Mouse (Mus musculus): Measurements from ENCODE around the gene Khdrbs1. TPM values are rescaled to one million over a fixed set of nuclear protein-coding genes. Genes with fewer than 3 reads are reported as not detected.
"Not testable (repeated sequence)": the region's sequence is repeated elsewhere in the genome, so short reads cannot be mapped to it uniquely, and the experiment has no call there.

The Khdrbs1 gene
- polyA plus RNA-seq, 1 experiment = 61.6 TPM

DNA sequence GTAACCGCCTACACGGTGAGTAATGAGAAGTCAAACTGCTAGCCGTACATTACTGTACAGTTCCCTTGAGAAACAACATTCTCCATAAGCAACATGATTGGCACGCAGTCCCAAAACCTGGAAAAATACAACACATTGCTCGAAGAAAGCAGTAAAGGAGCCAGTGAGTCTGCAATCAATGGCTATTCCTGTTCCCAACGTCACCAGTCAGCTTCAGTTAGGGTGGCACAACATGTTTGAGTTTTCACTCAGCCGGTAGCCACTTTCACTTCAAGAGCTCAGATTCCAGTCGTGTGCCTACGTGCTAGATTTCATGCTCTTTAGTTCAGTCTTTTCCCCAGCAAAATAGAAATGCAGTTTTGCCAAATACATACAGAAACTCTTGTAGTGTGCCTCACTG lies 25.8 kb downstream of the Khdrbs1 start:
- Histone ChIP-seq H3ac (ENCODE audit: control insufficient read depth, insufficient read length, low read depth) (no peak overlapping the region), H3K4me3 (ENCODE audit: insufficient read depth, poor library complexity, severe bottlenecking) (no peak overlapping the region), H3K79me3 (ENCODE audit: low read depth) (peaks cover 2% of the 10 kb centered on the region), H3K27me3 (ENCODE audit: control insufficient read depth, insufficient read depth, insufficient read length) (no peaks in the 10 kb centered on the region), H3K36me3 (ENCODE audit: control insufficient read depth, insufficient read depth) (peaks cover 86% of the 10 kb centered on the region), H3K79me2 (ENCODE audit: control insufficient read depth, insufficient read depth) (peaks cover 10% of the 10 kb centered on the region)
- TF ChIP-seq FOSL1 (IDR thresholded peaks at IDR 0.05; ENCODE audit: insufficient read depth, low read length, poor library complexity, severe bottlenecking) (no peak), MYOD1 (IDR thresholded peaks at IDR 0.05; ENCODE audit: control insufficient read depth, insufficient read length, low read depth) (no peak), MYOG (IDR thresholded peaks at IDR 0.05; ENCODE audit: control insufficient read depth, extremely low read depth, insufficient read length) (no peak), CEBPB (IDR thresholded peaks at IDR 0.05; ENCODE audit: low read depth) (no peak), CTCF (IDR thresholded peaks at IDR 0.05; ENCODE audit: control insufficient read depth, insufficient read depth, insufficient read length) (no peak), MAX (IDR thresholded peaks at IDR 0.05) (no peak), USF1 (IDR thresholded peaks at IDR 0.05; ENCODE audit: low read depth) (no peak)

GRCm38 (mm10) chr4:129709486-129710129 lies 32.5 kb downstream of the Khdrbs1 start:
- no peak overlapping the region for H3ac ChIP-seq (ENCODE audit: control insufficient read depth, insufficient read length, low read depth)
- no peaks in the 10 kb centered on the region for H3K79me2 ChIP-seq (ENCODE audit: control insufficient read depth, insufficient read depth)
- H3K27me3 ChIP-seq (ENCODE audit: control insufficient read depth, insufficient read depth, insufficient read length) = no peaks in the 10 kb centered on the region
- H3K4me3 ChIP-seq (ENCODE audit: insufficient read depth, poor library complexity, severe bottlenecking) = no peak overlapping the region
- TF ChIP-seq FOSL1 (IDR thresholded peaks at IDR 0.05; ENCODE audit: insufficient read depth, low read length, poor library complexity, severe bottlenecking) (no peak), CTCF (IDR thresholded peaks at IDR 0.05; ENCODE audit: control insufficient read depth, insufficient read depth, insufficient read length) (no peak), MAX (IDR thresholded peaks at IDR 0.05) (no peak), MYOD1 (IDR thresholded peaks at IDR 0.05; ENCODE audit: control insufficient read depth, insufficient read length, low read depth) (no peak), CEBPB (IDR thresholded peaks at IDR 0.05; ENCODE audit: low read depth) (no peak), MYOG (IDR thresholded peaks at IDR 0.05; ENCODE audit: control insufficient read depth, extremely low read depth, insufficient read length) (no peak), USF1 (IDR thresholded peaks at IDR 0.05; ENCODE audit: low read depth) (no peak)
- H3K79me3 ChIP-seq (ENCODE audit: low read depth) = no peaks in the 10 kb centered on the region
- H3K36me3 ChIP-seq (ENCODE audit: control insufficient read depth, insufficient read depth) = peaks cover 91% of the 10 kb centered on the region

GRCm38 (mm10) chr4:129706750-129707149 lies 35.4 kb downstream of the Khdrbs1 start:
- H3K4me3 ChIP-seq (ENCODE audit: insufficient read depth, poor library complexity, severe bottlenecking) = no peak overlapping the region
- no peaks in the 10 kb centered on the region for H3K27me3 ChIP-seq (ENCODE audit: control insufficient read depth, insufficient read depth, insufficient read length)
- H3K79me3 ChIP-seq (ENCODE audit: low read depth) = no peaks in the 10 kb centered on the region
- TF ChIP-seq USF1 (IDR thresholded peaks at IDR 0.05; ENCODE audit: low read depth) (no peak), CTCF (IDR thresholded peaks at IDR 0.05; ENCODE audit: control insufficient read depth, insufficient read depth, insufficient read length) (no peak), FOSL1 (IDR thresholded peaks at IDR 0.05; ENCODE audit: insufficient read depth, low read length, poor library complexity, severe bottlenecking) (no peak), MYOG (IDR thresholded peaks at IDR 0.05; ENCODE audit: control insufficient read depth, extremely low read depth, insufficient read length) (no peak), MAX (IDR thresholded peaks at IDR 0.05) (no peak), MYOD1 (IDR thresholded peaks at IDR 0.05; ENCODE audit: control insufficient read depth, insufficient read length, low read depth) (no peak), CEBPB (IDR thresholded peaks at IDR 0.05; ENCODE audit: low read depth) (no peak)
- H3ac ChIP-seq (ENCODE audit: control insufficient read depth, insufficient read length, low read depth) = no peak overlapping the region
- H3K79me2 ChIP-seq (ENCODE audit: control insufficient read depth, insufficient read depth) = no peaks in the 10 kb centered on the region
- H3K36me3 ChIP-seq (ENCODE audit: control insufficient read depth, insufficient read depth) = peaks cover 78% of the 10 kb centered on the region

- Histone ChIP-seq H3K36me3 (ENCODE audit: control insufficient read depth, insufficient read depth) (peaks cover 40% of the 10 kb centered on the region), H3K27me3 (ENCODE audit: control insufficient read depth, insufficient read depth, insufficient read length) (no peaks in the 10 kb centered on the region), H3ac (ENCODE audit: control insufficient read depth, insufficient read length, low read depth) (no peak overlapping the region), H3K79me2 (ENCODE audit: control insufficient read depth, insufficient read depth) (no peaks in the 10 kb centered on the region), H3K79me3 (ENCODE audit: low read depth) (no peaks in the 10 kb centered on the region), H3K4me3 (ENCODE audit: insufficient read depth, poor library complexity, severe bottlenecking) (no peak overlapping the region)
- peak; percentile 62 for TF ChIP-seq MYOD1 (IDR thresholded peaks at IDR 0.05; ENCODE audit: control insufficient read depth, insufficient read length, low read depth)
- TF ChIP-seq MAX (IDR thresholded peaks at IDR 0.05) = no peak
Measured at GRCm38 (mm10) chr4:129702454-129702853, 39.6 kb downstream of the Khdrbs1 start.

DNA sequence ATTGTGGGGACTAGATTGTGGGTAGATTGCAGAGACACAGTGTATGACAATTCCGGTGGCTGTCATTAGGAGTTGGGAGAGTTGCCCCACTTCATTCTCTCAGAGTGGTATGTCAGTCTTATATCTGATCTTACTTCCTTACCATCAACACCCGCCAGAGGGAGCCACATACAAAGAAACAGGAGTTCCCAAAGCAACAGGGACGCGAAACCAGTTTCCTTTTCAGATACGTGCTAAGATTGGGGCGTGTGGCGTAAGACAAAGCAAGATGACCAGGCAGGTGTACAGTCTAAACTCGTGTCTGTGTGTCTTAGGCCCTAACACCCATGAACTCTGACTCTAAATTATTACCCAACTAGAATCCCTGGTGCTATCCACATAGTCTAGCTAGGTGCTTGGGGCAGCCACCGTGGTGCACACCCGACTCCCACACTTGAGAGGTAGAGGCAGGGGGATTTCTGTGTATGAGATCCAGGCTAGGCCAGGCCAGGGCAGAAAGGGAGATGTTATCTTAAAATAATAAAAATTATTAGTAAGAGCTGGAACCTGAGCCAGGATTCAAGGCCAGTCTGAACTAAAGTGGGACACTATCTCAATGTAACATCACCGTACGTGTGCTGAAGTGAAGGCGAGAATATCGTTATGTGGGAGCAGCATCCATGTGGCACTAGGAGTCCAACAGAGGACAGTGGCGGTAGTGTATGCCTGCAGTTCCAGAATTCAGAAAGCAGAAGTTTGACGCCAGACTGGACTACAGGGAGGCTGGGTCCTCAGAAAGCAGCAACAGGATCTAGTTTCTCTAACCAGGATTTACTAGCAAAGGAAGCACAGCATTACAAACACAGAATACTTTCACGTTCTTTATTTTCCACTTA lies 40.4 kb downstream of the Khdrbs1 start:
- peaks cover 32% of the 10 kb centered on the region for H3K36me3 ChIP-seq (ENCODE audit: control insufficient read depth, insufficient read depth)
- TF ChIP-seq CTCF (IDR thresholded peaks at IDR 0.05; ENCODE audit: control insufficient read depth, insufficient read depth, insufficient read length) (no peak), USF1 (IDR thresholded peaks at IDR 0.05; ENCODE audit: low read depth) (no peak), MYOG (IDR thresholded peaks at IDR 0.05; ENCODE audit: control insufficient read depth, extremely low read depth, insufficient read length) (no peak), MAX (IDR thresholded peaks at IDR 0.05) (no peak), CEBPB (IDR thresholded peaks at IDR 0.05; ENCODE audit: low read depth) (no peak), FOSL1 (IDR thresholded peaks at IDR 0.05; ENCODE audit: insufficient read depth, low read length, poor library complexity, severe bottlenecking) (no peak), MYOD1 (IDR thresholded peaks at IDR 0.05; ENCODE audit: control insufficient read depth, insufficient read length, low read depth) (no peak)

DNA sequence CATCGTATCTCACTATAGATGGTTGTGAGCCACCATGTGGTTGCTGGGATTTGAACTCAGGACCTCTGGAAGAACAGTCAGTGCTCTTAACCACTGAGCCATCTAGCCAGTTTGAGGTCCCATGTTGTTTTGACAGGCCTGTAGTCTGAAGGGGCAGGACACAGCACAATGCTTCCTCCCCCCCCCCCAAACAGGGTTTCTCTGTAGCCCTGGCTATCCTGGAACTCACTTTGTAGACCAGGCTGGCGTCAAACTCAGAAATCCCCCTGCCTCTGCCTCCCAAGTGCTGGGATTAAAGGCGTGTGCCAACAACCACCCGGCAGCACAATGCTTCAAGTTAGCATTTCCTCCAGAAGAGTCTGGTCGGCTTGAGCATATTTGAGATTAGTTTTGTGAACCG lies 41.4 kb downstream of the Khdrbs1 start:
- not testable (repeated sequence) for H3K4me3 ChIP-seq (ENCODE audit: insufficient read depth, poor library complexity, severe bottlenecking); H3K79me2 ChIP-seq (ENCODE audit: control insufficient read depth, insufficient read depth); H3K79me3 ChIP-seq (ENCODE audit: low read depth); H3K27me3 ChIP-seq (ENCODE audit: control insufficient read depth, insufficient read depth, insufficient read length); H3ac ChIP-seq (ENCODE audit: control insufficient read depth, insufficient read length, low read depth)
- H3K36me3 ChIP-seq (ENCODE audit: control insufficient read depth, insufficient read depth) = peaks cover 22% of the 10 kb centered on the region

More for the DNA sequence above, 40.4 kb downstream of the Khdrbs1 start:
- Histone ChIP-seq H3K79me3 (ENCODE audit: low read depth) (no peaks in the 10 kb centered on the region), H3K4me3 (ENCODE audit: insufficient read depth, poor library complexity, severe bottlenecking) (no peak overlapping the region), H3K27me3 (ENCODE audit: control insufficient read depth, insufficient read depth, insufficient read length) (no peaks in the 10 kb centered on the region), H3K79me2 (ENCODE audit: control insufficient read depth, insufficient read depth) (no peaks in the 10 kb centered on the region), H3ac (ENCODE audit: control insufficient read depth, insufficient read length, low read depth) (no peak overlapping the region)

All from C2C12 (cell line).